Comparison of ENCODE assay signal across 8 mouse cellular contexts in the genomic region with DNA sequence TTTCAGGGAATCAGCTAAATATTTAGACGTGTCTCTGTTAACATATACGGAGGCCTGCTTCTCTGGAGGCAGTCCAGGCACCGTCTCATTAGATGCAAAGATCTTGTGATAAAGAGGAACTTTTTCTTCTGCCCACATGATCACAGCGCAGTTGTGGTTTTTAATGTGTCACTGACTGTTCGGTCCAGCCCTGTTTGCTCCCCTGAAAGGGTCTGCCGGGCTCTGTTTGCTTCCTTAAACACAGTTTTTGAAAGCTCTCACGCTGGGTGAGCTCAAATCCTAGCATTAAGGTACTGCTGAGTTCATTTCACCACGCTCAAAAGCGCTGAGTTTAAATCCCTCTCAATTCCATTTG. TPM values are rescaled to one million over a fixed set of nuclear protein-coding genes. Genes with fewer than 3 reads are reported as not detected.
DNase-seq lines count a peak whose midpoint lies in the region; ATAC-seq and TF ChIP-seq lines count a peak whose summit lies in the region.

No protein-coding gene starts in this region.

- H3K36me3 ChIP-seq in stomach, embryonic 14.5 days (ENCODE audit: control insufficient read depth, insufficient read depth, low read length) = no peaks in the 10 kb centered on the region
- H3K36me3 ChIP-seq in stomach, postnatal 0 days (ENCODE audit: control insufficient read depth, insufficient read depth, low read length) = no peaks in the 10 kb centered on the region

- H3K9me3 ChIP-seq in stomach, embryonic 14.5 days (ENCODE audit: control insufficient read depth, low read depth, low read length) = no peaks in the 10 kb centered on the region
- no peaks in the 10 kb centered on the region for H3K9me3 ChIP-seq in stomach, postnatal 0 days (ENCODE audit: control insufficient read depth, low read length)

- H3K27me3 ChIP-seq in stomach, embryonic 14.5 days (ENCODE audit: control insufficient read depth, insufficient read depth, low read length) = no peaks in the 10 kb centered on the region
- no peaks in the 10 kb centered on the region for H3K27me3 ChIP-seq in stomach, postnatal 0 days (ENCODE audit: control insufficient read depth, insufficient read depth, low read length)

- TF ChIP-seq EP300 in stomach, postnatal 0 days (optimal IDR thresholded peaks at IDR 0.05) = no peak

- TF ChIP-seq CTCF in stomach, postnatal 0 days (IDR thresholded peaks at IDR 0.05; ENCODE audit: low read depth) = no peak

- peaks cover 12% of the 10 kb centered on the region for H3K4me1 ChIP-seq in stomach, embryonic 14.5 days (ENCODE audit: control insufficient read depth, insufficient read depth, low read length)
- H3K4me1 ChIP-seq in stomach, postnatal 0 days (replicated peaks; ENCODE audit: control insufficient read depth, insufficient read depth) = no peaks in the 10 kb centered on the region

- H3K4me3 ChIP-seq in stomach, embryonic 14.5 days (ENCODE audit: low read depth, low read length) = no peak overlapping the region
- H3K4me3 ChIP-seq in stomach, postnatal 0 days (ENCODE audit: low read depth, low read length) = no peak overlapping the region

- H3K9ac ChIP-seq in stomach, embryonic 14.5 days (replicated peaks; ENCODE audit: low read depth, low read length) = no peak overlapping the region
- H3K9ac ChIP-seq in stomach, postnatal 0 days (ENCODE audit: low read length) = no peak overlapping the region

- H3K4me2 ChIP-seq in stomach, embryonic 14.5 days (replicated peaks; ENCODE audit: low read depth, low read length) = 0 out of 2 replicates have a peak overlapping the region, but pooled peaks have one; percentile 3
- H3K4me2 ChIP-seq in stomach, postnatal 0 days (replicated peaks; ENCODE audit: low read depth) = no peak overlapping the region

- peak; percentile 58; the same call in 1 of the 2 replicates for ATAC-seq in stomach, embryonic 14.5 days (ENCODE audit: insufficient number of reproducible peaks, insufficient read depth, low FRiP score, low read depth)
- no peak for ATAC-seq in stomach, postnatal 0 days (ENCODE audit: low FRiP score, low TSS enrichment)

- H3K27ac ChIP-seq in stomach, embryonic 14.5 days (ENCODE audit: low read length) = peak overlapping the region; percentile 55
- no peak overlapping the region for H3K27ac ChIP-seq in stomach, postnatal 0 days (replicated peaks)

- peak; percentile 20 for DNase-seq in cerebellum, adult 11 months
- DNase-seq in cerebellum, postnatal 4 days (ENCODE audit: low spot score in 2 of 2) = no peak
- DNase-seq in stomach, postnatal 0 days (ENCODE audit: low spot score) = no peak
- peak; percentile 64 for DNase-seq in lung, postnatal 36 days
- no peak for DNase-seq in adrenal gland, postnatal 10 days
- DNase-seq in urinary bladder, postnatal 25 days (ENCODE audit: low spot score) = no peak
- DNase-seq in ovary, postnatal 10 days (ENCODE audit: low spot score) = no peak

- WGBS in stomach, embryonic 14.5 days = 8% methylated on average over 9 of the region's 9 CpGs
- WGBS in stomach, postnatal 0 days = 13% methylated on average over 9 of the region's 9 CpGs

RNA-seq across cellular contexts. Expression of a gene that starts 59.3 kb away (rescaled TPM):
- polyA plus RNA-seq in stomach, embryonic 14.5 days (2014; fragmentation: Nextera tagmentation; extraction: Ambion mirVana) = not detected in 2 replicates
- polyA plus RNA-seq in stomach, postnatal 0 days (2015; fragmentation: Nextera tagmentation; extraction: Ambion mirVana) = 0.31 and 0.49 TPM in 2 replicates
- not detected for total RNA-seq in adrenal gland, postnatal 10 days (2021)

Comparison
In these comparisons a context has a peak if more than half of its experiments do, and no peak if none do; other contexts are left out.
1. DNase-seq: peak in cerebellum, adult 11 months (single experiment) and lung, postnatal 36 days (single experiment); none in cerebellum, postnatal 4 days (0 of 2), stomach, postnatal 0 days (single experiment), adrenal gland, postnatal 10 days (single experiment), urinary bladder, postnatal 25 days (single experiment) and ovary, postnatal 10 days (single experiment).